Mouse (Mus musculus): ENCODE measurements around the gene Cysltr1. TPM values are rescaled to one million over a fixed set of nuclear protein-coding genes. Genes with fewer than 3 reads are reported as not detected.

The Cysltr1 gene
- polyA plus RNA-seq, 1 experiment from 2014 or later, result 0.01 TPM

- DNase-seq (ENCODE audit: low read depth, low spot score), result no peak
- peaks cover 56% of the 10 kb centered on the region for H3K27me3 ChIP-seq
- POLR2A ChIA-PET, result no interaction called here
- in situ Hi-C loops (cut with MboI; ENCODE audit: low pct_unique_long_range_greater_than_20kb), result loop anchor here (5.0 kb wide), 1 partner anchor 187 kb away; no protein-coding TSS in a partner anchor
- CTCF ChIA-PET, result interaction anchor here (1.1 to 2.4 kb wide), 3 partner anchors 17 to 186 kb away, joined by 3 to 9 read pairs (median 3); no protein-coding TSS in a partner anchor
- no peak for TF ChIP-seq CTCF (IDR thresholded peaks at IDR 0.05)
- no peak for ATAC-seq
These were observed 23.1 kb downstream of the Cysltr1 start for GRCm38 (mm10) chrX:106580410-106580809.

- H3K27me3 ChIP-seq, result peaks cover 68% of the 10 kb centered on the region
- ATAC-seq (no peak), DNase-seq (ENCODE audit: low read depth, low spot score) (no peak)
- ChIA-PET POLR2A (interaction anchor here (0.6 kb wide), 1 partner anchor 56 kb away, joined by 3 read pairs; no protein-coding TSS in a partner anchor), CTCF (interaction anchor here (1.7 kb wide), 1 partner anchor 188 kb away, joined by 3 read pairs; no protein-coding TSS in a partner anchor)
- in situ Hi-C loops (cut with MboI; ENCODE audit: low pct_unique_long_range_greater_than_20kb), result no loop called here
- TF ChIP-seq CTCF (IDR thresholded peaks at IDR 0.05), result no peak
These were observed 24.5 kb downstream of the Cysltr1 start for GRCm38 (mm10) chrX:106578966-106579365.

- DNase-seq (ENCODE audit: low read depth, low spot score) (no peak), ATAC-seq (no peak)
- ChIA-PET POLR2A (no interaction called here), CTCF (no interaction called here)
- H3K27me3 ChIP-seq, result peaks cover 24% of the 10 kb centered on the region
- no peak for TF ChIP-seq CTCF (IDR thresholded peaks at IDR 0.05)
- in situ Hi-C loops (cut with MboI; ENCODE audit: low pct_unique_long_range_greater_than_20kb), result no loop called here
These were observed 48.0 kb downstream of the Cysltr1 start for GRCm38 (mm10) chrX:106555457-106555856.

- TF ChIP-seq CTCF (IDR thresholded peaks at IDR 0.05), result peak; percentile 24
- ChIA-PET POLR2A (no interaction called here), CTCF (no interaction called here)
- peaks cover 10% of the 10 kb centered on the region for H3K27me3 ChIP-seq
- DNase-seq (ENCODE audit: low read depth, low spot score) (no peak), ATAC-seq (no peak)
- in situ Hi-C loops (cut with MboI; ENCODE audit: low pct_unique_long_range_greater_than_20kb), result no loop called here
These were observed 67.1 kb downstream of the Cysltr1 start for GRCm38 (mm10) chrX:106536359-106536758.

Other genes starting within 250 kb of the Cysltr1 start
- not detected for gene Fndc3c1, start 118.3 kb downstream of the Cysltr1 start, polyA plus RNA-seq (2021)
- not detected for gene Gm5127, start 20.5 kb downstream of the Cysltr1 start, polyA plus RNA-seq (2021)
- gene Rtl3, start 237.0 kb upstream of the Cysltr1 start, polyA plus RNA-seq (2021), result not detected